Mouse (Mus musculus): ENCODE results near the gene D7Ertd443e.

The D7Ertd443e gene

GRCm38 (mm10) chr7:134289126-134289525 lies 96.3 kb downstream of the D7Ertd443e start:
- DNase-seq (ENCODE audit: low read depth, low spot score): no peak

DNA sequence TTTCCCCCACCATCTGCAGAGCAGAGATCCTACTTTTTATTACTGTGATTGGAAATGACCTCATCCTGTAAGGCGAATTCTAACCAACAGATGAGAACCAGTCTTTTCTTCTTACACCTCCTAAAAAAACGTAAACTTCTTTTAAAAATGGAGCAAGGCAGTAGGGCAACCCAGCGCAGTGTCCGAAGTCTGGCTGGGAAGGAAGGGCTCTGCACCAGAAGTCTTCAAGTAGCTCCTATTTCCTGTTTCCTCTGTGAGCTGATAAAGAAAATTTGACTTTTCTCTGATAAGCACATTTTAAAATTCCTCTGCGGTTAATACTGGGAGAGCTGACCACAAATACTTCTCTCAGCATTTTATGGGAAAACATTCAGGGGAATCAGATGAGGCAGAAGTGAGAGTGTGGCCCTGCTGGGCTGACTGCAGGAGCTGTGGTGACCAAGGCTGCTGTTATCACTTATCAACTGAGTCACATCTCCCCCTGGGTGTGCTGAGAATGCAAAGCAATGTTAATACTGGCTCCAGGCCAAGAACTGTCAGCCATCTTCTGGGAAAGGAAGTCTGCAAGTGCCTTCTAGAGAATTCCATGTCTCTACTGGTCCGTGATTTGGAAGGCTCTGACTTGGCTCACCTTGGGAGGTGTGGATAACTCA lies 97.8 kb downstream of the D7Ertd443e start:
- no peak for DNase-seq (ENCODE audit: low read depth, low spot score)

- DNase-seq (ENCODE audit: low read depth, low spot score): no peak
Observed at GRCm38 (mm10) chr7:134272956-134273355, 112.5 kb downstream of the D7Ertd443e start.

DNA sequence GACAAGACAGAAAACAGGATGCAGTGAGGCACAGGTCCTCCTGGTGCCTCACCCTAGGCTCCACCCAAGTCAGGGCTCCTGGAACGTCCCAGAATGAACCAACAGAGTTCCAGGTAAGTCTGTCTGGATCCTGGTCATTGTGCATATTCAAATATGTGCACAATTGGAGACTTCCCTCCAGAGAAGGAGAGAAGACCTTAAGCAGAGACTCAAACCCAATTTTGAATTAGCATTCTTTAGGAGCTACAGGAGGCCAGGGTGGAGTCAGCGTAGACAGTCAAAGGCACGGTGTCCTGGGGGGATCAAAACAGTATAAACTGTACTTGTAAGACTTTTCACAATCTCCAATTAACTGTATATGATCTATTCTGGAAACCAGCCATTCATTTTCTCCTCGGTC lies 113.0 kb downstream of the D7Ertd443e start:
- DNase-seq (ENCODE audit: low read depth, low spot score): no peak

- no peak for DNase-seq (ENCODE audit: low read depth, low spot score)
Observed at GRCm38 (mm10) chr7:134265783-134266182, 119.7 kb downstream of the D7Ertd443e start.

- peak; percentile 4 for DNase-seq (ENCODE audit: low read depth, low spot score)
Observed at GRCm38 (mm10) chr7:134263146-134263906, 122.1 kb downstream of the D7Ertd443e start.

GRCm38 (mm10) chr7:134261003-134261701 lies 124.3 kb downstream of the D7Ertd443e start:
- no peak for DNase-seq (ENCODE audit: low read depth, low spot score)

GRCm38 (mm10) chr7:134250273-134250870 lies 135.1 kb downstream of the D7Ertd443e start:
- no peak for DNase-seq (ENCODE audit: low read depth, low spot score)

DNA sequence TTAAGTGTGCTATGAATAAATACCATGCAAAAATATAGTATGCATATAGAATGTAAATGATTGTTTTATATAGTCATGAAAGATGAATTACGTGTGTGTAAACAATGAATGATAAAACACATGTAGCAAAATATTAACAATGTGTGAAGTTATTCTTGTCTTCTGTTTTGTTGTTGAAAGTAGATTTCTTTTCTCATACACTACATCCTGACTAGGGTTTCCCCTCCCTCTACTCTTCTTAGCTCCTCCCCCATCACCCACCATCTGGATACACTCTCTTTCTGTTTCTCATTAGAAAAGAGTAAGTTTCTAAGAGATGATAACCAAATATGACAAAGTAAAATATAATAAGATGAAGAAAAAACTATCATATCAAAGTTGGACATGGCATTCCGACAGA lies 137.4 kb downstream of the D7Ertd443e start:
- DNase-seq (ENCODE audit: low read depth, low spot score): no peak

DNA sequence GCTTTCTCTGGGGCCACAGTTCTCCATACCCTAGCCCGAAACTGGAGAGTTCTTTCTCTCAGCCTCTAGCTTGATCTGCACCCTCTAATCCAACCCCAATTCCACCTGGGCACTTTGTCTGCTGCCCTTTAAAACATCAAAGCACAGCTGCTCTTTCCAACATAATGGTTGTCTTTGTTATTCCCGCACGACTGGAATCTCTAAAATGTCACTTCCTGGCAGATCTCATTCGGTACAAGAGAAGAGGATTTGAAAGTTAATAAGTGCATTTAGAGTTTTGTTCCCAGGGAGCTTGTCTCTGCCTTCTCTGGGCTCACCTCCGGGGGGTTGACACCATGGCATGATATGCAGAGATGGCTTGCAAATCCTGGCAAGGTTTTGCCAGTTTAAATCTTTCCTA lies 138.8 kb downstream of the D7Ertd443e start:
- DNase-seq (ENCODE audit: low read depth, low spot score): no peak

GRCm38 (mm10) chr7:134242773-134243172 lies 142.7 kb downstream of the D7Ertd443e start:
- DNase-seq (ENCODE audit: low read depth, low spot score): no peak

GRCm38 (mm10) chr7:134241212-134241611 lies 144.2 kb downstream of the D7Ertd443e start:
- no peak for DNase-seq (ENCODE audit: low read depth, low spot score)

DNA sequence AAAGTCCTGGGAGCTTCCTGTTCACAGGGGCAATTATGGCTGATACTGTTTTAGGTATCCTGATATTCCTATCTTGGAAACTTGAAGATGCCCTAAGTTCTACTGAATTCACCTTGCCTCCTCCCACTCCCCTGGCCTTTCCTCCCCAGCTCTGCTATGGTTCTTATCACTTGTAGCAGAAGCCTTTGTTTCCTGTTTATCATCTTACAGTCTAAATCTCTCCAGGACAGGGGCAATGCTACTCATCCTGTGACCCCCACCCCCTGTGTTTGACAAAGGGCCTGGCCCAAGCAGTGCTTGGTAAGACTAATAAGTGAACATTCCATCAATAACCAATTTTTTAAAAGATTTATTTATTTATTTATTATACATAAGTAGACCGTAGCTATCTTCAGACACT lies 144.9 kb downstream of the D7Ertd443e start:
- no peak for DNase-seq (ENCODE audit: low read depth, low spot score)

DNA sequence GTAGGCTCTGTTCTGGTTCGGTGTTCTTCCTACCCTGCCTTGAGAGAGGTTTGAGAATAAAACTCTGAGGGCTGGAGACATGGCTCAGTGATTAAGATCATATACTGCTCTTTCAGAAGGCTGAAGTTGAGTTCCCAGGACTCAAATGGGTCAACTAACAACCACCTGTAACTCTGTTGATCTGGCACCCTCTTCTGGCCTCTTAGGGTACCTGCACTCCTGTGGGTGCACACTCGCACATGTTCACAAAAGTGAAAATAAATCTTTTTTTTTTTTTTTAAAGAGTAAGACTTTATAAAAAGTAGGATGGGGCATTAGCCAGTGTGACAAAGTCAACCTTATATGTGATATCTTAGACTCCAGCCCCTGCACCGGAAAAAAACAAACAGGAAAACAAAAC lies 146.6 kb downstream of the D7Ertd443e start:
- no peak for DNase-seq (ENCODE audit: low read depth, low spot score)

DNA sequence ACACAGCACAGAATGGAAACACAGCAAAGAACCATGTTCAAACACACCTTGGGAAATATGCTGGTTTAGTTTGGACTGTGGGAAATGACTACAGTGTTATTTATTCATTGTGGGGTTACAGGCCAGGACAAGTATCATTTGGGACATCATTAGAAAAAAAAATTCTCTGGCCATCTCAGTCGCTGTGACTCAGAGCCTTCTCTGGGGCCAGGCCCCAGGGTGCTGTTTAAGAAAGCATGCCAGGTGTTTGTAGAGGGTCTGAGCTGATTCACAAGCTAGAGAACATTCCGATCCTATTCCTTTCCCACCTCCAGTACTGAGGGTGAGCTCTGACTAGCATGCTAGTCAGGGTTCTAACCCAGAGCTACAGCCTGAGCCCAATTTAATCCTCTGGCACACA lies 148.1 kb downstream of the D7Ertd443e start:
- no peak for DNase-seq (ENCODE audit: low read depth, low spot score)

DNA sequence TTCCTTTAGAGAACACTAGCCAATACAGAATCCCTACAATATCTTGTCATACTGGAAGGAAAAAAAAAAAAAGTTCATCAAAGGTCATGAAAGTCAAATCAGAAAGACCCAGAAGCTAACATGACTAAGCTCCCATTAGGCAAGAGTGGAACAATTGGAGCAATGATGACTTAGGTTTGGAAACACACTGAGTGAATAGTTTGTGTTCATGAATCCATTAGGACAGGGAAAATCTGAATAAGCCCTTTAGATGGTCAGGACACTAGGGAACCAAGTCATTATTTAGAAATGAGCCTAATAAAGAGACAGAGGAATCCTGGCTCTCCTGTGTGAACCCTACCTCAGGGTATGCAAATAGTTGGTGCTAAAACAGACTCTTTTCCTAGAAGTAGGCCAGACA lies 148.7 kb downstream of the D7Ertd443e start:
- DNase-seq (ENCODE audit: low read depth, low spot score): no peak

GRCm38 (mm10) chr7:134235552-134235951 lies 149.9 kb downstream of the D7Ertd443e start:
- DNase-seq (ENCODE audit: low read depth, low spot score): no peak

DNA sequence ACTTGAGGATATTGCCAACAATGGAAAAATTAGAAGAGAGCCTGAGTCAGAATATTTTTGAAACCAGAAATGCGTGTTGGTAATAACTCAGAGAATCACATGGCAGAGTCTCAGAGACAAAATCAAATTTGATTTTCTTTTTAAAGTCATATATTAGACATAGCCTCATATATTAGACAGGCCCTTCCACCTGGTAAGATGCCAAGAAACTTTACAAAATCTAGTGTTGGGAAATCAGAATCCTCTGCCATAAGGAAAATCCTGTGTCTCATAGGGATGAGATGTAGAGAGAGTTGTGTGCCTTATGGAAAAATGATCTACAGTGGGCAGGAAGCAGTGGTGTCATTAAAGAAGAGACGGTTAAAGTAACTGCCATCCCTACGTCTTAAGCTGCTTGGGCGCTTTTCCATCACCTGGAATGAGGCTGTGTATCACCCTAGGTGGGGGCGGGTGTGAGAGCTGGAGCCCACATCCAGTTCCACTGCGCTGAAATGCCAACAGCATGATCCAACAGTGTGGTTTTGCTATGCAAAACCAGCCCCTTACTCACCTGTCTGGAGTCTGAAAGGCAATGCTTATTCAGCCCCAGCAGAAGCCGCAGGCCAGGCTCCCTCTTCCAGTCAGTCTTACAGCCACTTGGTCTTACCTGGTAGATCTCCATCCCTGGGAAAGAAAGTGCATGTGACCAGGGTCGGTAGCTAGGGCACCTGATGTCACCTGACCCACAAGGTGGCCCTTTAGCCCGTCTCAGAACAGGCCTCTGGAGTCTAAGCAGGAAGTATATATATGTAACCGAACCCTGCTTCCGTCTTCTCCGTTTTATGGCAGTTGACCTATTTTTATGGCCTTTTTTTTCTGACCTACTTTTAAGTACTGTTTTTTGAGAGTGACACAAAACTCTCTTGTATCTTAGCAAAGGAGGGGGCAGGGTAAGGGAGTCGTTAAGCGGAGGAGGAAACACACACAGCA lies 153.8 kb downstream of the D7Ertd443e start, which contains the start of gene Adam12:
TSS of gene Adam12 (minus strand) at position 769 of the 969 bp plus-strand sequence.
- no peak for DNase-seq (ENCODE audit: low read depth, low spot score)

GRCm38 (mm10) chr7:134230708-134231107 lies 154.8 kb downstream of the D7Ertd443e start:
- DNase-seq (ENCODE audit: low read depth, low spot score): no peak

DNA sequence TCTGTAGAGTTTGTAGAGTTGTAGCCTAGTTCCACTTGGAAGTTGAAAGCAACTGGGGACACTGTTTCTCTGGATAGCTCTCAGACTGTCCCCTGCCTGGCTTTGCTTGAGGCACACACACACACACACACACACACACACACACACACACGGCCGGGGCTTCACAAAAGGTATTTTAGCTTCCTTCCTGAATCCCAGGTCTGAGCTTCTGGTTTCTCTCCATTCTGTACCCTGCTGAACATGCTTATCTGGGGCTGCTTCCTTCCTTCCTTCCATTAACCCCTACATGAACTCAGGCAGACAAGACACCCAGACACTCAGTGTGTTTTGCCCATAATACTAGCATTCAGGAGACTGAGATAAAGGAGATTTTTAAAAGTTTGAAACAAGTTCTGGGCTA lies 155.6 kb downstream of the D7Ertd443e start:
- DNase-seq (ENCODE audit: low read depth, low spot score): no peak

Measured in retina, adult 2 months (tissue).